Mouse (Mus musculus): ENCODE data around the gene Dot1l. TPM values are rescaled to one million over a fixed set of nuclear protein-coding genes. Genes with fewer than 3 reads are reported as not detected.
"Not testable (repeated sequence)": the region's sequence is repeated elsewhere in the genome, so short reads cannot be mapped to it uniquely, and the experiment has no call there.

The Dot1l gene
- total RNA-seq, 1 experiment = 31.9 TPM

GRCm38 (mm10) chr10:80826151-80827062 lies 71.4 kb downstream of the Dot1l start, which contains the start of gene Oaz1:
Oaz1 (plus strand) TSS chr10:80826656.
- peak; percentile 99 for DNase-seq (ENCODE audit: low read depth, low spot score)
- TF ChIP-seq ZNF384 (IDR thresholded peaks at IDR 0.05; ENCODE audit: low read depth, low read length) (no peak), HCFC1 (IDR thresholded peaks at IDR 0.05; ENCODE audit: borderline replicate concordance, insufficient read depth, low read length) (peak; percentile 70; the same call in 1 of the 2 replicates)
- Histone ChIP-seq H3K4me3 (ENCODE audit: insufficient read depth in 1 of 2, low read depth in 1 of 2, low read length in 2 of 2, poor library complexity in 1 of 2, severe bottlenecking in 1 of 2) (peak within 1 kb of the TSS; percentile 77 to 86), H3K4me1 (ENCODE audit: control insufficient read depth in 2 of 2, insufficient read depth in 2 of 2, low read length in 2 of 2, poor library complexity in 1 of 2) (peaks cover 0 to 10% of the 10 kb centered on the region in 2 experiments; a peak in 2 of 4 replicates), H3K27ac (ENCODE audit: insufficient read depth, low read depth, low read length, poor library complexity, severe bottlenecking) (peak within 1 kb of the TSS; percentile 77), H3K9me3 (ENCODE audit: control insufficient read depth, insufficient read depth, low read depth, low read length) (no peaks in the 10 kb centered on the region), H3K36me3 (ENCODE audit: control insufficient read depth, insufficient read depth, low read length, poor library complexity, severe bottlenecking) (peaks cover 22% of the 10 kb centered on the region), H3K9ac (ENCODE audit: insufficient read depth, low read depth, low read length, poor library complexity, severe bottlenecking) (peak within 1 kb of the TSS; percentile 94)
- in situ Hi-C loops (cut with MboI; ENCODE audit: low sequenced_read_pairs in 2 of 2, unreplicated experiment in 2 of 2) = no loop called here

- no peak overlapping the region; the same call in 1 of the 2 replicates for H3K27ac ChIP-seq (ENCODE audit: insufficient read depth, low read depth, low read length, poor library complexity, severe bottlenecking)
- no peak for DNase-seq (ENCODE audit: low read depth, low spot score)
- in situ Hi-C loops (cut with MboI; ENCODE audit: low sequenced_read_pairs in 2 of 2, unreplicated experiment in 2 of 2) = no loop called here
- H3K9ac ChIP-seq (ENCODE audit: insufficient read depth, low read depth, low read length, poor library complexity, severe bottlenecking) = peak overlapping the region; percentile 94
- H3K4me1 ChIP-seq (ENCODE audit: control insufficient read depth in 2 of 2, insufficient read depth in 2 of 2, low read length in 2 of 2, poor library complexity in 1 of 2) = peaks cover 0 to 13% of the 10 kb centered on the region in 2 experiments; a peak in 2 of 4 replicates
- H3K4me3 ChIP-seq (ENCODE audit: insufficient read depth in 1 of 2, low read depth in 1 of 2, low read length in 2 of 2, poor library complexity in 1 of 2, severe bottlenecking in 1 of 2) = peak overlapping the region; percentile 77 to 86
- no peaks in the 10 kb centered on the region for H3K9me3 ChIP-seq (ENCODE audit: control insufficient read depth, insufficient read depth, low read depth, low read length)
- peaks cover 22% of the 10 kb centered on the region for H3K36me3 ChIP-seq (ENCODE audit: control insufficient read depth, insufficient read depth, low read length, poor library complexity, severe bottlenecking)
- 0 out of 2 replicates have a peak, but pooled peaks have one; percentile 16 for TF ChIP-seq HCFC1 (IDR thresholded peaks at IDR 0.05; ENCODE audit: borderline replicate concordance, insufficient read depth, low read length)
- TF ChIP-seq CHD2 (IDR thresholded peaks at IDR 0.05; ENCODE audit: low read depth, low read length) = no peak
- no peak for TF ChIP-seq ZNF384 (IDR thresholded peaks at IDR 0.05; ENCODE audit: low read depth, low read length)
- no peak for TF ChIP-seq MAFK (IDR thresholded peaks at IDR 0.05; ENCODE audit: insufficient read depth, low read depth, low read length)
- no peak for TF ChIP-seq ZC3H11A (IDR thresholded peaks at IDR 0.05; ENCODE audit: borderline replicate concordance, low read depth, low read length)
Observed at GRCm38 (mm10) chr10:80827063-80827869, 72.3 kb downstream of the Dot1l start.

GRCm38 (mm10) chr10:80827870-80828420 lies 72.9 kb downstream of the Dot1l start:
- H3K4me1 ChIP-seq (ENCODE audit: control insufficient read depth in 2 of 2, insufficient read depth in 2 of 2, low read length in 2 of 2, poor library complexity in 1 of 2) = peaks cover 0 to 13% of the 10 kb centered on the region in 2 experiments; a peak in 2 of 4 replicates
- peak overlapping the region; percentile 77 to 86 for H3K4me3 ChIP-seq (ENCODE audit: insufficient read depth in 1 of 2, low read depth in 1 of 2, low read length in 2 of 2, poor library complexity in 1 of 2, severe bottlenecking in 1 of 2)
- no peak for TF ChIP-seq ZNF384 (IDR thresholded peaks at IDR 0.05; ENCODE audit: low read depth, low read length)
- no peak for TF ChIP-seq CHD2 (IDR thresholded peaks at IDR 0.05; ENCODE audit: low read depth, low read length)
- TF ChIP-seq MAFK (IDR thresholded peaks at IDR 0.05; ENCODE audit: insufficient read depth, low read depth, low read length) = no peak
- TF ChIP-seq HCFC1 (IDR thresholded peaks at IDR 0.05; ENCODE audit: borderline replicate concordance, insufficient read depth, low read length) = no peak; the same call in 1 of the 2 replicates
- no peak for TF ChIP-seq ZC3H11A (IDR thresholded peaks at IDR 0.05; ENCODE audit: borderline replicate concordance, low read depth, low read length)
- no peak overlapping the region for H3K27ac ChIP-seq (ENCODE audit: insufficient read depth, low read depth, low read length, poor library complexity, severe bottlenecking)
- H3K9ac ChIP-seq (ENCODE audit: insufficient read depth, low read depth, low read length, poor library complexity, severe bottlenecking) = peak overlapping the region; percentile 94
- H3K36me3 ChIP-seq (ENCODE audit: control insufficient read depth, insufficient read depth, low read length, poor library complexity, severe bottlenecking) = peaks cover 22% of the 10 kb centered on the region
- H3K9me3 ChIP-seq (ENCODE audit: control insufficient read depth, insufficient read depth, low read depth, low read length) = no peaks in the 10 kb centered on the region
- in situ Hi-C loops (cut with MboI; ENCODE audit: low sequenced_read_pairs in 2 of 2, unreplicated experiment in 2 of 2) = no loop called here
- no peak for DNase-seq (ENCODE audit: low read depth, low spot score)

GRCm38 (mm10) chr10:80828587-80828986 lies 73.6 kb downstream of the Dot1l start:
- H3K9ac ChIP-seq (ENCODE audit: insufficient read depth, low read depth, low read length, poor library complexity, severe bottlenecking); H3K27ac ChIP-seq (ENCODE audit: insufficient read depth, low read depth, low read length, poor library complexity, severe bottlenecking); in situ Hi-C loops (cut with MboI; ENCODE audit: low sequenced_read_pairs in 2 of 2, unreplicated experiment in 2 of 2); DNase-seq (ENCODE audit: low read depth, low spot score); H3K9me3 ChIP-seq (ENCODE audit: control insufficient read depth, insufficient read depth, low read depth, low read length): not testable (repeated sequence)
- H3K4me3 ChIP-seq (ENCODE audit: insufficient read depth in 1 of 2, low read depth in 1 of 2, low read length in 2 of 2, poor library complexity in 1 of 2, severe bottlenecking in 1 of 2) = peak overlapping the region in 1 of 2 experiments; percentile 86; a peak in 1 of 4 replicates
- H3K4me1 ChIP-seq (ENCODE audit: control insufficient read depth in 2 of 2, insufficient read depth in 2 of 2, low read length in 2 of 2, poor library complexity in 1 of 2) = peaks cover 0 to 13% of the 10 kb centered on the region in 2 experiments; a peak in 2 of 4 replicates
- H3K36me3 ChIP-seq (ENCODE audit: control insufficient read depth, insufficient read depth, low read length, poor library complexity, severe bottlenecking) = peaks cover 22% of the 10 kb centered on the region
